Mouse (Mus musculus) heart, adult 8-10 months (tissue): ENCODE data around the gene Robo2. TPM values are rescaled to one million over a fixed set of nuclear protein-coding genes. Genes with fewer than 3 reads are reported as not detected.

Experiments used
- microRNA-seq: library from miRNA; unstranded; fragments of <30 nt; microRNA quantifications from one replicate; pipeline ENCODE4 v1.2.0, GENCODE M21; 2022
- total RNA-seq, 4 experiments: library from RNA; stranded (reverse); gene quantifications; 2 replicates each; pipeline ENCODE4 v1.2.4; 2022

The Robo2 gene
- total RNA-seq, 4 experiments from 2014 or later: 0.95 to 3.1 (median 1.2) TPM

Small RNA genes lying within 50 kb of the gene (microRNA-seq; reads per million reads assigned to microRNA genes)
- gene Gm24272 (not detected), gene Mir691 (not detected)
